Mouse (Mus musculus): ENCODE data around the gene Zmynd15. TPM values are rescaled to one million over a fixed set of nuclear protein-coding genes. Genes with fewer than 3 reads are reported as not detected.
"Not testable (repeated sequence)": the region's sequence is repeated elsewhere in the genome, so short reads cannot be mapped to it uniquely, and the experiment has no call there.

Gene Zmynd15
- under 1 TPM in 3 of 4 experiments, not detected in 1; 0.10 to 0.48 (median 0.31) TPM for total RNA-seq (2022)

DNA sequence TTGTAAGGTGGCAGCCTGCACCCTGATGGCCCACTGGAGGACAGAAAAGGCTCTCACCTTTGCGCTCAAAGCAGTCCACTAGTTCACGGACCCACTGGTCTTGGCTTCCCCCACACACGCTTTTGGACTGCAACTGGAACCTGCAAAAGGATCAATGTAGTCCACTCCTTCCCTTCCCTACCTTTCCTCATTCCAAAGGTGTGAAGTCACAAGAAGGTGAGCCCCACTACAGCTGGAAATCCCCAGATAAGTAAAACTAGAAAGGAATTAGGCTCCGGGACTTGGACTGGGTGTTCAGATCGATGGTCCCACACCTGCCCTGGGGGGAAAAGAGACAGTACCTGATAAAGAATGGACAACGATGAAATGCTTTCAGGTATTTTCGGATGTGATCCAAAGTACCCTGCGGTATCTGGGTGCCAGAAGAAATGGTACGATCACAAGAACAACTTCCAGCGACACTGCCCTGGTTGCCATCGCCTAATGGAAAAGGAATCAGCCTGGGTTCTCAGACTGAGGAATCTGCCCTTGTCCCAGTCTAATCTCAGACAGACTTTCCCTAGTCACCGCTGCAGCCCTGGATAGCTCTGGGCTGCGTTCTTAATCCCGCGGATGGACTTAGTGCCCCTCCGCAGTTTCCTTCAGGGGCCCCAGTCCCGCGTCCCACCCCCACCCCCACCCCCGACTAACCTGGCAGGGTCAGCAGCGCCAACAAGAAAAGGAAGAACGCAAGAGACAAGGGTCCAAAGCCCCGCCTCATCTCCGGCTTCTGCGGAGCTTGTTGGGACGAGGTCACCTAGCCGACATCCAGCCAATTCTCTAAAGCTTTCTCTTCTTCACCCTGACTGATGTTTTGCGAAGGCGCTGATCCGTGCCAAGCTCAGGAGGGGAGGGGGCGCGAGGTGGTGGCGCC lies at the start of gene Zmynd15:
TSS of gene Zmynd15 (plus strand) at position 746 of the 913 bp plus-strand sequence.
- DNase-seq (ENCODE audit: low spot score in 2 of 2) = no peak

DNA sequence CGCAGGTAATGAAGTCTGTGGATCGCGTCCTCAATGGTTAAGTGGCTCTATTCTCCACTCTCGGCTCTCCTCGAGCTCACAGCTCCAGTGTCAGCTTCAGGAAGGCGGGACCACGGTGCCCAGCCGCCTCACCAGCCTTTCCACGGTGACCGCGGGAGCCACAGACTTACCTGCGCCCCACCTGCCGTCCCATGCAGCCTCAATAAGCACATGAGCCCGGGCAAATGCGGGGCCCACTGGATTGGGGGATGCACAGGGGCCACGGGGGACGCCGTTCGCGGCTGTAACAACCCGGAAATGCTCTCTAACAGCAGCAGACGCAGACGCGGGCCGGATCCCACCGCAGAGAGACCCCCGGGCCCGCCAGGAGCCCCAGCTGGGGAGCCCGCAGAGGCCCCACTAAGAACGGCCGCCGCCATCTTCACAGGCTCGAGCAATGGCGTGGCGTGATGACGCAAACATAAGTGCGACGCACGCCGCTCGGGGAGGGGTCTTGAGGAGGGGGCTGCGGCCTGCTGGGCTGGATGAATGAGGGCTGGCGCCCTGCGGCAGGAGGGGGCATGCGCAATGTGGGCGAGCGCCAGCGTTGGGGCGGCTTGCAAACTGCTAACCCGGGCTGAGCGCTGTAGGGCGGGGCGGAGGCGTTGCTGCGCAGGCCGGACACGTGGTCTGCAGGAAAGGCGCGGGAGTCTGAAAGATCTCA lies 49.5 kb upstream of the Zmynd15 start, which contains the start of gene Pelp1:
TSS of gene Pelp1 (minus strand) at position 438 of the 703 bp plus-strand sequence.
- peak; percentile 61 to 72 for DNase-seq (ENCODE audit: low spot score in 2 of 2)

DNA sequence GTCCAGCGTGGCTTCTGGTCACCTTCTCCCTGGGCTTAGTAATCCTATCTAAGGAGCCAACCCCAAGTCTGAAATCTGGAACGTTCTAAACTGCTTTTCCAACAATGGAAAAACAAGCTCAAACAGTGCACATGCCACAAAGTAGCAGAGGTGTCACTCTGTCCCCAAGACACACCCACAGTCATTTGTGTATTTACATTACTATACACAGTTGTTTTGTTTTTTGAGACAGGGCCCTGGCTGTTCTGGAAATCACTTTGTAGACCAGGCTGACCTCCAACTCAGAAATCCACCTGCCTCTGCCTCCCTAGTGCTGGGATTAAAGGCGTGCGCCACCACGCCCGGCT lies 49.0 kb upstream of the Zmynd15 start:
- no peak for DNase-seq (ENCODE audit: low spot score in 2 of 2)

- DNase-seq (ENCODE audit: low spot score in 2 of 2) = no peak
Observed at GRCm38 (mm10) chr11:70412591-70412990, 46.6 kb upstream of the Zmynd15 start.

DNA sequence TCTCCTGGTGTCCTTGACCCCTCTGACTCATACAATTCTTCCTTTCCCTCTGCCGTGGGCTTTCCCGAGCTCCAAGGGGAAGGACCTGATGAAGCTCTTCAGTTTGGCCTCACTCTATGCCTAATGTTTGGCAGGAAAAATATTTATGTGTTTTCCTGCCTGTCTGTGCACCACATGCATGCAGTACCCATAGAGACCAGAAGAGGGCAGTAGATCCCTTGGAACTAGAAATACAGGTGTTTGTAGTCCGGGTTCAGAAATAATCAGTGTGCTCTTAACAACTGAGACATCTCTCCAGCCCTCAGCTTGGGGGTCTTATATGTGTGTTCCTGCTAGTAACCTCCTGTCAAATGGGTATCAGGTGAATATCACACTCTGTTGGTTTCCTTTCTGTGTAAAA lies 45.3 kb upstream of the Zmynd15 start:
- DNase-seq (ENCODE audit: low spot score in 2 of 2) = peak; percentile 35 to 49

DNA sequence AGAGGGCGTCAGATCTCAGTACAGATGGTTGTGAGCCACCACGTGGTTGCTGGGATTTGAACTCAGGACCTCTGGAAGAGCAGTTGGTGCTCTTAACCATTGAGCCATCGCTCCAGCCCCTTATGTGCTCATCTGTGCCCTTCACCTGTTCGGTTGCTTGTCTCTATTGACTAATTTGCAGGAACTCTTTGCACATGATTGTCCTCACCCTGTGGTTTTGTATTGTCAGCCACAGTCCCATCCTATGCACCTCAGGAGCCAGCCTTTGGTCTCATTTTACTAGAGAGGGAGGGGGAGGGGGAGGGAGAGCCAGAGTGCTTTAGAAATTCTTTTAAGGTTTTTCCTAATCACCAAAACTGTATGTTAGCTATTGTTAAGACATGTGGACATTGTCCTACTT lies 41.0 kb upstream of the Zmynd15 start:
- DNase-seq (ENCODE audit: low spot score in 2 of 2) = no peak

- DNase-seq (ENCODE audit: low spot score in 2 of 2) = no peak
Observed at GRCm38 (mm10) chr11:70419486-70419885, 39.7 kb upstream of the Zmynd15 start.

GRCm38 (mm10) chr11:70426598-70426997 lies 32.6 kb upstream of the Zmynd15 start:
- not testable (repeated sequence) for DNase-seq (ENCODE audit: low spot score in 2 of 2)

GRCm38 (mm10) chr11:70431574-70431973 lies 27.7 kb upstream of the Zmynd15 start:
- no peak for DNase-seq (ENCODE audit: low spot score in 2 of 2)

DNA sequence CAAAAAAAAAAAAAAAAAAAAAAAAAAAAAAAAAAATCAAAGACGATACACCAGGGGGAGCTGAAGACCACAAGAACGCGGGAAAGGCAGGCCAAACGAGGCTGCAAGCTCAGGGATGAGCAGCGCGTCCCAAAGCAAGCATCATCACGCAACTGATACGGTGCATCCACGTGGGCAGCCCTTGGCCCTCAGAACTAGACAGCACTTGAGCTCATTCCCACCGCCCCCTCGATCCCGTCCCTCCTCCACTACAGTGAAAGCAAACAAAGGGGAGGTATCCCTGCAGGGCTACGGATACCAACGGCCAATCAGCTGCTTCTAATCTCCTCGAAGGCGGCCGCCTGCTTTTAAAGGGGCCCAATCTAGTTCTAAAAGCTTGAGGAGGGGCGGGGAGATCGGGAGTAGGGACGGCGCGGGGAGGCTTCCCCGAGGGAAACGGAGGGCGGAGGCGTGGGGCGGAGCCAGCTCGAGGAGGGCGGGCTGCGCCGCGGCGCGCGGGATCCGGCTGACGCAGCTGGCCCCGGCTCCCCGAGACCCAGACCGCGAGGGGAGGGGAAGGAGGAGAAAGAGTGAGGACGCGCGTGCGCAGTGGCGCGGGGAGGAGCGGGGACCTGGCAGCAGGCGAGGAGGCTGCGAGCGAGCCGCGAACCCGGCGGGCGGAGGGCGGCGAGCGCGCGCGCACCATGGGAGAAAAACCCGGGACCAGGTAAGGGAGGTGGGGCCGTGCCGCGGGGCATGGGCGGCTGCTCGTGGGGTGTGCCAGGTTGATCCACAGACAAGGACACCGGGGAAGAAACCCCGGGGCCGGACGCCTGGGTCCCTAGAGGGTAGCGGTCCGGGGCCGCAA lies 27.0 kb upstream of the Zmynd15 start, which contains the start of gene Arrb2:
TSS of gene Arrb2 (plus strand) at position 588 of the 847 bp plus-strand sequence.
- DNase-seq (ENCODE audit: low spot score in 2 of 2) = peak; percentile 90 to 96

GRCm38 (mm10) chr11:70432895-70433568 lies 26.2 kb upstream of the Zmynd15 start:
- DNase-seq (ENCODE audit: low spot score in 2 of 2) = no peak

- no peak for DNase-seq (ENCODE audit: low spot score in 2 of 2)
Observed at GRCm38 (mm10) chr11:70433569-70433943, 25.7 kb upstream of the Zmynd15 start.

GRCm38 (mm10) chr11:70433951-70434350 lies 25.3 kb upstream of the Zmynd15 start:
- DNase-seq (ENCODE audit: low spot score in 2 of 2) = no peak

DNA sequence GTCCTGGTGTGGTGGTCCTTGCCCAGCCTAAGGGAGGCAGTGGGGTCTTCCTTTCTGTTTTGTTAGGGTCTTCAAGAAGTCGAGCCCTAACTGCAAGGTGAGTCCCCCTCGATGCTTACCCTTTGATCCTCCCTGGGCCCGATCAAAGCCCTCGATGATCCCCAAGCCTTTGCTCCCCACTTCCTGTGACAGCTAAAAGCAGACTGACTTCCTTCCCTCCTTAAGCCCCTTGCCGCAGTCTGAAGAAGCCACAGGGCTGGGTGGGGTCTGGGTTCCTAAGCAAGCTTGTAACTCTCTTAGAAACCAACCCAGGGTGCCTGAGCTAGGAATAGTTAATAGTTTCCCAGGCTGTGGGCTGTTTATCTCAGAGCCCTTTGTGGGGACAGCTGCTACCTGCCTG lies 23.8 kb upstream of the Zmynd15 start:
- DNase-seq (ENCODE audit: low spot score in 2 of 2) = no peak

DNA sequence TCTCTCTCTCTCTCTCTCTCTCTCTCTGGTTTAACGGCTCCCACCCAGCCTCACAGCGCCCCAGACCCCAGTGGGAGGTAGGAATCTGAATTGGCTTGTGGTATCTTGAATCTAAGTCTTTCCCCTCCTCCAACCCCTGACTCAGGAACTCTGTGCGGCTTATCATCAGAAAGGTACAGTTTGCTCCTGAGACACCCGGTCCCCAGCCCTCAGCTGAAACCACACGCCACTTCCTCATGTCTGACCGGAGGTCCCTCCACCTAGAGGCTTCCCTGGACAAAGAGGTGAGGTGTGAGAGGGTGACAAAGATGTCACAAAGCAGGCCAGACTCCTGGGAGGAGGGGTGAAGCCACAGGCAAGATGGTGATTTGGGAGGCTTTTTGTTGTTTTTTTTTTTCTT lies 21.8 kb upstream of the Zmynd15 start:
- DNase-seq (ENCODE audit: low spot score in 2 of 2) = no peak

- DNase-seq (ENCODE audit: low spot score in 2 of 2) = no peak
Observed at GRCm38 (mm10) chr11:70438728-70439374, 20.4 kb upstream of the Zmynd15 start.

GRCm38 (mm10) chr11:70440637-70441036 lies 18.6 kb upstream of the Zmynd15 start:
- no peak for DNase-seq (ENCODE audit: low spot score in 2 of 2)

DNA sequence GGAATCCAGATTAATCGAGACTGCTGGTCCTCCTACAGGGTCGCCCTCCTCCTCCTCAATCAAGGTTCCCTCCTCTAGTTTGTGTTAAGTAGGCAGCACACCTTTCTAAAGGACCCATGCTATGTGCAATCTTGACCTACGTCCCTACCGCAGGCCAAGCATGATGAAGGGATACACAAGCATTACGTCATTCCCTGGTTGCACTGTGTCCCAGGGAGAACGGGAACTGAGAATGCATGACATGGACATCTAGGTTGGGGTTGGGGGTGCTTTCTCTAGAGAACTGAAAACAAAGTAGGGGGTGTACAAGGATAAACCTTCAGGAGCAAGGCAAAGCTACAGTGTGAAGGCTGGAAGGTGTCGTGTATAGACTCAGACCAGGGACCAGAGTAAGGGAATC lies 17.4 kb upstream of the Zmynd15 start:
- no peak for DNase-seq (ENCODE audit: low spot score in 2 of 2)

- DNase-seq (ENCODE audit: low spot score in 2 of 2) = no peak
Observed at GRCm38 (mm10) chr11:70443964-70444363, 15.3 kb upstream of the Zmynd15 start.

DNA sequence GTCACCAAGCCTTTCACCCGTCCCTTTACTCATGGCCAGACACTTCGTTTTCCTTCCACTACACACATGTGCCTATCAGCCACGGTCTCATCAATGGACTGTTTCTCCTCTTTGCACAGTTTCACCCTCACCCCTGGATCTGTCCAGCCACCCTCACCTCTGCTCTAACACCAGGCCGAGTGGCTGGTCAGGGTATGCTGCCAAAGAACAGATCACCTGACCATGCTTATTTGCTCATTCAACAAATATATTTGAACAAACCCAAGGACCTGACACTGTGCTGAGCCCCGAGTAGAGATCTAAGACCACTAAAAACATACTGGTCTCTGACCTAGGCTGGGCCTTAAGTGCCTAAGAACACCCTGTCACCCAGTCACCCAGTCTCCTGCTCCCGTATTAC lies 14.6 kb upstream of the Zmynd15 start:
- DNase-seq (ENCODE audit: low spot score in 2 of 2) = no peak

Measured in gastrocnemius, adult 8-10 months (tissue).